Mouse (Mus musculus): ENCODE data around the gene Gng10.

Gene Gng10

DNA sequence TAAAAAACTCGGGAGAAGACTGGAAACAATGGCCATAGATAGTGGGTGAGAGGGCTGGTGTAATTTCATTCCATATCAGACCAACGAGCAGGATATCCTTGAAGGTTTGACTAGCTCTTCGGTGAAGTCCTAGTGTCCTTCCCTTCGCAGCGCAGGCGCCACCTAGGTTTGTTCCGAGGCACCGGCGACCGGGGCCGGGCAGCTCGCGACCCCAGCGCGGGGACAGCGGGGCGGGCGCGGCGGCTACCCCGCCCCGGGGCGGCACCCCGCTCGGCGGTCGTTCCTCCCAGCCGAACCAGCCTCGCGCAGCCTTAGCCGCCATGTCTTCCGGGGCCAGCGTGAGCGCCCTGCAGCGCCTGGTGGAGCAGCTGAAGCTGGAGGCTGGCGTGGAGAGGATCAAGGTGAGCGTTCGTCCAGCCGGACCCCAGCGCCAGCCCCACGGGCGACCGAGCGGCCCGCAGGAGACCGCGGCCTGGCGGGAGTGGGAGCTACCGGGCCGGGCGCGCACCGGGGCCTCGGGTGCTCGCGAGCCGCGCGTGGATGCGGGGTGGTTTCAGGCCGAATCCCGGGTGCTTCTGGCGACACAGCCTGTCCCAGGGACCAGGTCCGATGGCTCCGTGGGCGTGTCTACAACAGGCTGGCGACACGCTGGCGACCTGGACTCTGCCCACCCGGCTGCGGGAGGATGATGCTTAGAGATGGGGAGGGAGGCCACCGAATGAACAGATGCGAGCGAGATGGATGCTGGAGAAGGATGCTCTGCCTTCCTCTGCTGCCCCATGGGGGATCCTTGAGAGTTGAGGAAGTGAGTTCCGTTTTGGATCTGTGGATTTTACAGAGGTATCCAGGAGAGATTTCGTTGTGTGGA lies at the start of gene Gng10:
Gene Gng10 (plus strand): TSS at position 171 of the 868 bp plus-strand sequence.
- peak; percentile 61 to 86 for DNase-seq (ENCODE audit: low spot score in 2 of 2)

DNA sequence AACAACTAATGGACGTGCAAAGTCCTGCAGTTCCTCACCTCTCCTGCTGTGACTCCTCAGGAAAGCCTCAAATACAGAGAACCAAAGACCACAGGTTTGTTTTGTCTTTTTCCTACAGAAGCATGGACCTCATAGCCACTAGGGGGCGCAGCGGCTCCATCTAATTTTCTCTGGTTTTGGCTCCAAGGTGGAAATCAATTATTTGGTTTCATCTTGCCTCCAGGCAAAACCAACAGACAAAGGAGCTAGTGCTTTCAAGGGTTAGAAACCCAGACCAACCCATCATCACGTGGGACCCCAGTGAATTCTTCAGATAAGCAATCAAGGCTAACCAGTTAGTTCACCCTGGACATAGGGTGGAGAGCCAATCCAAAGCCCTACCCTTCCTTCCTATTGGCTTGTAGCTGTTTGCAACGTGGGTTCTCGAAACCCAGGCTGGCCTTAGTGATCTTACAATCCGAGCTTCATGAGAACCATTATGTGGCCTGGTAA lies 49.7 kb upstream of the Gng10 start:
- peak; percentile 78 to 92 for DNase-seq (ENCODE audit: low spot score in 2 of 2)

DNA sequence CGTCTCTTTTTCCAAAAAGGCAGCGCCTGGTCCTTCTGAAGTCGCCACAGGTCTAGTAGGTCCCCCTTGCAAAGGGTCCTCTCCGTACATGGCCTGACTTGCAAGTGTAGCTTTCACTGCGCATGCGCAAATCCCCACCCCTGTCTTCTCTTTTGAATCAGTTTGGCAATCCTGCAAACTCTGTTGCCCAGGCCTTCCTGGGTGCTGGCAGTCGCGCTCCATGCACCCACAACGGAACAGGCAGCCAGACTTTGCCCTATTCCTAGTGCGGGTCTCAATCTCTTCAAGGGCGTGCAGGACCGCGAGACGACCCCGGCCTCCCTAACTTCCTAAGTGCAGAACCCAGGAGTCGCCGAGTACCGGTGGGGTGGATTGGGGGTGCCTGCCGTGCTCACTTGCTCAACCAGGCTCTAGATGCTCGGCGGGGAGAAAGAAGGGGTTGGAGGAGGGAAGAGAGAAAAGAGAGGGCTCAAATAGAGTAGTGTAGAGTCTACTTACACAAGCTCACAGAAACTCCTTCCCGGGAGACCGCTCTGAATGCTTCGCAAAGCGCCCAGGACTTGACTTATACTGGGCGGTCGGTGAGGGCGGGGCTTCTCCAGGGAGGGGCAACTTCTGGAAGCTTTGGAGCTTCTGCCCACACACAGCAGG lies 48.2 kb upstream of the Gng10 start, which contains the start of gene Ptgr1:
Gene Ptgr1 (minus strand): TSS at position 580 of the 651 bp plus-strand sequence.
- peak; percentile 83 to 93 for DNase-seq (ENCODE audit: low spot score in 2 of 2)

DNA sequence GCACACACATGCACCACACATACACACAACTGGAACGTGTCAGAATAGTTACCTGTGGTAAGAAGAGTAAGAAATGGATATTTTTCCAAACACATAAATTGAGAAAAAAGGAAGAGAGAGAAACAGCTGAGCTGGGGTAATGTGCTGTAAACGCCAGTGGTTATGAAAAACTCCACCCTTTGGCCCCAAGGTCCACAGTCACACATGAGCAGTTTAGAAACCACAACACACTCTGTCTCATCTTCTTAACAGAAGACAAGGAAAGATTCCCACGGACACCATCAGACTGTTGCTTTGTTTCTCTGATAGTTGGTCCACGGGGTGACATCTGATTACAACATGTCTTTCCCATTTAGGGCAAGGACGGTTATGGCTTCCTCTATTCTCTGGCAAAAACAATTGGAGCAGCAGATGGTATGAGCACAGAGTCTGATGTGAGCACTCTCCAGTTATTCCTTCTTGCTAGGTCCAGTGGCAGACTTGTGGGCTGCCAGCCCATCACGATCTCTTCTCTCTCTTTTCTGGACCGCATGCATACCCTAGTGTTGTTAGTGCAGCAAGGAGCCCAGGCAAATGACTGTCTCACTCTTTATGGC lies 45.5 kb upstream of the Gng10 start:
- no peak for DNase-seq (ENCODE audit: low spot score in 2 of 2)

DNA sequence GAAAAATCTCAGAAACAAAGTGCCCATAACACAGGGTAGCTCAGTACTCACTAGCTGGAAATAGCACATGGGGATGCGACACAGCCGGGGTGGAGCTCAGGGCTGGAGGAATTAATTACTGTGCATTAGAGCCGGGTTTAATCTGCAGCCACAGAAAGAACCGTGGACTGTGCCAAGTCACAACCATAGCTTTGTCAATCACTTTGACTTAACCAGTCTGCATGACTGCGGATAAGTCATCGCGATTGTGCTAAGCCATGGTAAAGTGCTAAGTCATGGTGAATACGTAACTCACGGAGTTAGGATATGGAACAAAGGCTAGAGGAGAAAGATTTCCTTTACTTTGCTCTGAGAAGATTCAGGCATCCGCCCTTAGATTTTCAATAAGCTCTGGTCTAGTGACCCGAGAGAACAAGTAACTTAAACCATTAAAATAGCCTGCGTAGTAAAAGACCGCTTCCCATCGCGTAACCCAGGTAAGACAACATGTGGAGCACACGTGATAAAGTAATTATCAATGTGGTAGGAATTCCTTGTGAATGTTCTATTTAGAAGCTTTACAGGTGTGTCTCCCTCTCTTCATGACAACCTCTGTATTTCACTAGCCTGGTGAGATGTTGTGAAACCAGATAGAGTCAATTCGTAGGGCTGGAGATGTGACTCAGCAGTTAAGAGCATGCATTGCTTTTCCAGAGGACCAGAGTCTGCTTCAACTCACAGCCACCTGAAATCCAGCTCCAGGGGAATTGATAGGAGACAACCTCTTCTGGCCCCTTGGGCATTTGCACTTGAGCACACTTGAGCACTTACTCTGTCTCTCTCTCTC lies 44.1 kb upstream of the Gng10 start:
- no peak for DNase-seq (ENCODE audit: low spot score in 2 of 2)

DNA sequence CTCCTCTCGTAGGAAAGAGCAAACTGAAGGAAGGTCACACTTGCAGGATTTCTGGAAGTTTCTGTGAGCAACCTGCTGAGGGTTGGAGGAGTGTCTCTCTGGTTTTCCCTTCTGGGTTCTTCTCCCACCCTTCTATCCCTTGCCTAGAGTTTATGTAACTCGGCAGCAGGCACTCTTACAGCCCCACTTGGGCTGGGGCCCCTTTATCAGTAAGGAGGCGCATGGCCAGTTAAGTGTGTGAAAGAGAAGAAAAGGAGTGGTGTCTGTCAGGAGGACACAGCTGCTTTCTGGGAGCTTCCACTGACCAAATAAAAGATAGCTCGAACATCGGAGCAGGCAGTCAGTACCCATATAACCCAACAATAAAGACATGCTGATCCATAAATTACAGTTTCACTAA lies 42.7 kb upstream of the Gng10 start:
- DNase-seq (ENCODE audit: low spot score in 2 of 2) = no peak

DNA sequence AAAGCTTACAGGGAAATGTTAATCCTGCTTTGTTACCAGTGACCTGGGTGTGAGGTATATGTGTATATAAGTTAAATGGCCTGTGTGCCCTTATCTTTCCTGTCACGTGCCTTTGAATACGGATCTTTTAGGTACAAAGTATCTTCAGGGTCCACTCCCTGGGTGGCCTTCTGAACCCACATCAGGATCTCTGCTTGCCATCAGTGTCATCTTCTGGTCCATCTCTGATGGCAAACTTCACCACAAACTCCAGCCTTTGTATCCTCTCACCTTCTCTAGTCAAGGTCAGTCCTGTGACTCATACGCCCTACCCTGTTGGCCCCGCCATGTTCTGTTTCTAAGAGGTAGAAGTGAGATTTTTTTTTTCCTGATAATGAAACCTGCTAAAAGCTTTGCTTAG lies 40.1 kb upstream of the Gng10 start, which contains the start of gene Dnajc25:
Gene Dnajc25 (plus strand): TSS at position 301 of the 400 bp plus-strand sequence.
- no peak for DNase-seq (ENCODE audit: low spot score in 2 of 2)

DNA sequence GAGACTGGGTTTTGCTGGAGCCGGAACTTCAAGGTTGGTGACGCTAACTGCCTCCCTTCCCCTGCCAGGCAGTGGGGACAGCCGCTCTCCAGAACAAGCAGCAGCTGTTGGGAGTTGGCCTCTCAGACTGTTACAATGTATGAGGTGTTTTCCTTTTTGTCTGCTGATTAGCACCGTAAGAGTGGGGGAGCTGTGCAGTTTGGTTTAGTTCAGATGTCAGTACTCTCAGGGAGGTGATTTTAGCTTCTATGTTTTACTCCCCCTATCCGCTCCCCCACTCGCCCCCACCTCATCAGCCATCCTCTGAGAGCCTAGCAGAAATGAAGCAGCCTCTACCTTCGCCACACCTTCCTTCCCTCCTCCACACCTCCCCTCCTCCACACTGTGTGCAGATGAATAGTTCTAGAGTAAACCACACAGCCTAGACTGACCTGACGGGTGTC lies 39.6 kb upstream of the Gng10 start:
- no peak for DNase-seq (ENCODE audit: low spot score in 2 of 2)

DNA sequence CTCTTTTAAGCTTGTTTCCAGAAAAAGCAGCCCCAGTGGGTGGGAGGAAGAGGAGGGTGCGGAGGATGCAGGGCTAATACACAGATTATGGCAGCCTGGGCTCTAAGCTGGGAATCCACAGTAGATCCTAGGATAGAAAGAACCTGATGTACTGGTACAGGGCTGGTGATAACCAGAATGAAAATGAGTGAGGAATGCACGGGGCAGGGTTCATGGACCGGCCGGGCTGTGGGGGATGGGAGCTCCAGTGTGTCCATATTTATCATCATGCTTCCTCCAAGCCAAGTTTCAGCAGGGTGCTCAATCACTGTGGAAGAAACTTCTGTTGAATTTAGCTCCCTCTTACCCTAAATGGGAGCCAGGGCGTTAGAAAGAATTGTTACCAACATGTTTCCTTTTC lies 37.8 kb upstream of the Gng10 start:
- no peak for DNase-seq (ENCODE audit: low spot score in 2 of 2)

DNA sequence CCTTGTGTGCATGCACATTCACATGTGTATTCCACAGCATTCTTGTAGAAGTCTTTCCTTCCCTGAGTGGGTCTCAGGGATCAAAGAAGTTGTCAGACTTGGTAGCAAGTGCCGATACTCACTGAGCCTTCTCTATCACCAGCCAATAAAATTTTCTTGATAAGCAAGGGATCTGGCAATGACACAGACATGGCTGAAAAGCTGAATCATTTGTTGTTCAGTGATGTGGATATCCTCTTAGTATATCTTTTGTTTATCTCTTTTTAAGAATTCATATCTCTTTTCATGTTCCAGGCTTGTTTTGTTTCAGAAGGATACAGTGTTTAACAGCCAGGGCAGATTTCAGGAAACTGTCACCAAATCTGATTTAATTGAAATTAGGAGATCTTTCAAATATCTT lies 36.2 kb upstream of the Gng10 start:
- DNase-seq (ENCODE audit: low spot score in 2 of 2) = no peak

DNA sequence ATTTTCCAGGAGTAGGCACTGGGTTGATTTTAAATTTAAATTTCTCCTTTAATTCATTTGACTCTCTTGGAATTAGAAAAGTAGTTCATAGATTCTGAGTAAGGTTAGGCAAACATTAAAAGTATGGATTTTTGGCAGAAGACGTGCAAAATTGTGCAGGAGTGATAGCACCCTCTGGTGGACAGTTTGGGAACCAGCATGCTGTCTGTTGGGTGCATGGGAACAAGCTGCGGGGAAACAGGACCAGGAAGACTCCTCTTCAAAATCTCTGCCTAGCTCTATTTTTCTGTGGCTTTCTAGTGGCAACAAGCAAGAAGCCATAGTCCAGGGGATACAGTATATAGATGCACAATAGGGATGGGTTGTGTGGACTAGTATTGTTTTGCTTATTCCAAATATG lies 35.2 kb upstream of the Gng10 start:
- DNase-seq (ENCODE audit: low spot score in 2 of 2) = peak; percentile 74 to 86

DNA sequence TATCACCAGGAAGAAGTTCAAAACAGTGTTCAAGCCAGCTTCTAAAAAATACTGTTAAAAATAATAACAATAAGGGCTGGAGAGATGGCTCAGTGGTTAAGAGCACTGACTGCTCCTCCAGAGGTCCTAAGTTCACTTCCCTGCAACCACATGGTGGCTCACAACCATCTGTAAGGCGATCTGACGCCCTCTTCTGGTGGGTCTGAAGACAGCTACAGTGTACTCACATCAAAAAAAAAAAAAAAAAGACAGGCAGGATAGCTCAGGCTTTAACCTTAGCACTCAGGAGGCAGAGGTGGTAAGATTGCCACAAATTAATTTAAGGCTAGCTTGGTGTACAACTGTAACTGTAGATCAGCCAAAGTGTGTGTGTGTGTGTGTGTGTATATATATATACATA lies 34.3 kb upstream of the Gng10 start:
- DNase-seq (ENCODE audit: low spot score in 2 of 2) = peak; percentile 55 to 71

DNA sequence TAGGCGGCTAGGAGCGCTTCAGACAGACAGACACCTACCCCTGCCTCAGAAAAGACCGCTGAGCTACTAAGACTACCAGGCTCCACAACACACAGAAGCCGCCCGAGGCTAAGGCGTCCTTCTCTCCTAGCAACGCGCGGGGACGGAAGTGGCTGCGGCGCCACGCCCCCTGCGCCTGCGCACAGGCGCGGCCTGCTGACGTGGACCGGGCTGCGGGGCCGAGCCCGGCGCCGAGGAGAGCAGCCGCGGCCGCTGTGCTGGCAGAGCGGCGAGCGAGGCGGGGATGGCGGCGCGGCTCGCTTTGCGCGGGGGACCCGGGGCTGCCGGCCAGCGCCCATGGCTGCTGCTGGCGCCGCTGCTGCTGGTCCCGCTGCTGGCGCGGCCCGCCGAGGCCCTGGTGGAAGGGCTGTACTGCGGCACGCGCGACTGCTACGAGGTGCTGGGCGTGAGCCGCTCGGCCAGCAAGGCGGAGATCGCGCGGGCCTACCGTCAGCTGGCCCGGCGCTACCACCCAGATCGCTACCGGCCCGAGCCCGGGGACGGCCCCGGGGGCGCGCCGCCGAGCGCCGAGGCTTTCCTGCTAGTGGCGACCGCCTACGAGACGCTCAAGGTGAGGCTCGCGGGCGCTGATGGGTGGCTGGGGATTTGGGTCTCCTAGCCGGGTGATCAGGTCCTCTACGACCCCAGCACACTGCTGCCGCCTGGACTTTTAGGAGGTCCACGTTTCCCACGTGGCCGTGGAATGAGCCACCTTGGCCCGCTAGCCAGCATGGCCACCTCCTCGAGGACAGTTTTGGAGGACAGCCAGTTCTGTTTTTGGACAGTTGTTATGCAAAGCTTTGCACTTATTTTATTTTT lies 31.7 kb upstream of the Gng10 start, which contains the start of gene Gm20503:
Gene Gm20503 (plus strand): TSS at position 263 of the 858 bp plus-strand sequence.
- peak; percentile 92 to 96 for DNase-seq (ENCODE audit: low spot score in 2 of 2)

DNA sequence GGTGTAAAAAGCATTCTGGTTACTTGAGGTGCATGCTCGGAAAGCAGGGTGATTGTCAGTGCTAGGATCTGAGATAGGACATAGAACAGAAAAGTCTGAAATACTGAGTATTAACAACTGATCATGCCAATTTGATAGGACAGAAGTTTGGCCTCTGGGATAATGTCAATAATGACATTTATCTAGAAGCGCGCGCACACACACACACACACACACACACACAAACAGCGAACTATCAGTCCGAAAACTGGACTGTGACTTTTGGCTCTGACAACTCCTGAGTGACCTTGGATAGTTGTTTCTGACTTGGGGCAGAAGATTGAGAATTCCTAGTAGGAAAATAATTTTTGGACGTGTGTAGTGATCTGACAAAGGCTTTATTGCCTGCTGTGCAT lies 31.1 kb upstream of the Gng10 start:
- no peak for DNase-seq (ENCODE audit: low spot score in 2 of 2)

DNA sequence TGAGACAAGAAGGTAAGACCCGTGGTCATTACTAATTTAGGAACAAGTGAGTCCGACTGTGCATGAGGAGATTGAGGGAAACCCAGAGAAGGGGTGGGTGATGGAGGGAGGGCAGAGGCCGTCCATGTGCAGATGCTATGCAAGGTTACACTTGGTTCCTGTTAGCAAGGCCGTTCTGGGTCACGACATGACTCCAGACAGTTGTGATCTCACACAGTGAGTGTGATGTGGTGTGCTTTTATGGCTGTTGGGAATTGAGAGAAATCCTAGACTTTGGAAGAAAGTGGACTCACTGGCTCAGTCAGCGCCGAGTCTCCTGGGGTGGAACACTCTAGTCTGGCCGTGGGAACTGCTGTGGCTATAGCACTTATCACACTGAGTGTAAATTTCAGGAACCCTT lies 28.7 kb upstream of the Gng10 start:
- DNase-seq (ENCODE audit: low spot score in 2 of 2) = no peak

DNA sequence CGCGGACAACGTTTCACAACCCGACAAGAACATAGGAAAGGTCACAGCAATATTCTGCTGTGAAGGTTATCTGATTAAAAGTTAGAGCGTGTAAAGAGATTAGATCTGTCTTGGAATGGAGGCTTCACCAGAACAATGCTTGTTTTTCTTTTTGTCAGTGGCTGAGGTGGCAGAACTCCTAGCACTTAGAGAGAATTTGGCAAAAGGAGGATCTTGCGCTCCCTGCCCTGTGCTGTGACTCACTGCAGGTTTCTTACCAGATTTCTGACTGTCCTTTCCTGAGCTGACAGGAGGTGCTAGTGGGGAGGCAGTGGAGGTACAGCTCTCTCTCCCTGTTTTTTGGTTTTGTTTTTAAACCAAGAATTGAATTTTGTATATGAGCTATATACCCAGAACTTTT lies 27.9 kb upstream of the Gng10 start:
- no peak for DNase-seq (ENCODE audit: low spot score in 2 of 2)

DNA sequence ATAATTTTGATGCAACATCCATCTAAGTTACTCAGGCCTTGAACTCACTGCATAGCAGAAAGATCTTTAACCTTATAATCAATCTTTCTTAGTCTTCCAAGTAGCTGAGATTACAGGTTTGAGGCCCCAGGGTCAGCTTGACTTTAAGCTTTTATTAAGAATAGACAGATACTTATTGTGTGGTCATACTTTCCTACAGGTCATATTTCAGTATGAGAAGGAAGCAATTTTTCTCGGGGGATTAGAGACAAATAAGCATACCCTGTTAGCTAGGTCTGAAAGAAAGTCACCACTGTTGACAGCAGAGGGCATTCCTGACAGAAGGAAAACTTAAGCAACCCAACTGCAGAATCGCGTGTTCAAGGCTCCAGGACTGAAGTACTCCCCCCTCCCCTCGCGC lies 26.9 kb upstream of the Gng10 start:
- DNase-seq (ENCODE audit: low spot score in 2 of 2) = no peak

DNA sequence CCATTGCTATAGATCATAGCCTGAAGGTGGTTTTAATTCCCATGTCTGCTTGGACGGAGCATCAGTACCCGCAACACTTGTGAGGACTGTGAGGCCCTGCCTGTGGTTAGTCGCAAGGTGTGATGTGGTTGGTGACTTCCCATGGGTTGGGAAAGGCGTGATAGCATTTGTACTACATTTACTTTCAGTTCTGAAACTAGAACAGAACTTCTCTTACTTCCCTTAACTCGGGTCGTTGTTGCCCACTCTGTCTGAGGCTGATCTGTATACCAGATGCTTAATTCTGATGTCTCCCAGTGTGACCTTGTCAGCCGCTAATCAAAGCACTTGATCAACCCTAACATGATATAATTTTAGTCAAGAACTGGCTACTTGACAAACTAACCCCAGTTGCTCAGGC lies 25.7 kb upstream of the Gng10 start:
- no peak for DNase-seq (ENCODE audit: low spot score in 2 of 2)

DNA sequence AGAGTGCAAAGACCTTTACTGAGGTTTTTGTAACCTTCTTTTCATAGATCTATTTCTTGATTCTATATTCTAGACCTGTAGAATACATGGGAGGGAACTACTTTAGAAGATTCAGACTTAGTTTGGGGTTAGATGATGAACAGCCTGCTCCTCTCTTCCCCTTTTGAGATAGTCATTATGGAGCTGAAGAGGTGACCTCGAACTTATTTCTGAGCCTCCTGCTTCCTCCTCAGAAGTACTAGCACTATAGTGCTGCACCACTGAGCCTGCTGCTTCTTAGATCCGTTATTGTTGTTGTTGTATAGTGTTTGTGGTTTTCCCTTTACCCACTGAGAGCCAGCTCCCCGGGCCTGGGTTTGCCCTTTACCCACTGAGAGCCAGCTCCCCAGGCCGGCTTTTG lies 25.2 kb upstream of the Gng10 start:
- DNase-seq (ENCODE audit: low spot score in 2 of 2) = no peak

DNA sequence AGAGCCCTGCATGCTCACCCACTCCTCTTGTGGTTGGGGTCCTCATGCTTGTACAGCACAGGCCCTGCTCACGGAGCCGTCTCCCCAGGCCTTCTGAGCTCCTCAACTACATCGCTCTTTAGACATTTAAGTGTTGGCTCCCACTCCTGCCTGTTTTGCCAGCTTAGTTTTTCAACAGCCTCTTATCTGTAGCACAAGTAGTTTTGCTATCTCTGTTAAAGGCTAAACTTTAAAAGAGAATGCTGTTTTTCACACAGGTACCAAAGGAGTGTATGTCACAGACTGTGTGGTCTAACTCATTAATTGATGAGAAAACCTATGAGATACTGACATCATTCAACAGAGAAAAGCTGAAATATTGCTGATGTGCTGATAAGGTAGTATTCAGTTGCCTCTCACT lies 23.4 kb upstream of the Gng10 start:
- no peak for DNase-seq (ENCODE audit: low spot score in 2 of 2)

DNA sequence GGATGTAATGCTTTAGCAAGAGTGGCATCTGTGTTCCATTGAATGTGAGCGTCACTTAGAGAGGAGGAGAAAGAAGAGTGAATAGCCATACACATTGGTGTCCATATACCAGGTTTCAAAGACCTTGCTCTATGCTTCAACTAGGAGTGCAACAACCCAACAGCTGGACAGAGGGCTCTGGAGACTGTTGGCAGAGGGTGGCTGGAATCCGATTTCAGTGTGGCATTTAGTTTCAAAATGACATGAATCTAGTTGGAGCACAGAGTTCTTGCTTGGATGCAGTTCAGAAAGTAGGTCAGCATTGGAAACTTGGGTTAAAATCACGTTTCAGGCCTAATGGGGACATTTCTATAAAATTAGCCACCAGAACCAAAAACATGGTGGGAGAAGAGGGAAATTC lies 19.7 kb upstream of the Gng10 start:
- DNase-seq (ENCODE audit: low spot score in 2 of 2) = no peak

All from spleen, postnatal 4 days (tissue).